Mouse (Mus musculus): ENCODE results near the gene Olfr270. TPM values are rescaled to one million over a fixed set of nuclear protein-coding genes. Genes with fewer than 3 reads are reported as not detected.
A peak's percentile ranks its signal among the peaks of the same experiment; 100 is the strongest.

The Olfr270 gene
- not detected for total RNA-seq (2021)

GRCm38 (mm10) chr4:52964247-52964646 lies at the start of gene Olfr270:
Olfr270 (plus strand) TSS chr4:52964547.
- DNase-seq = no peak
- intact Hi-C loops (cut with DNase I) = no loop called here

- intact Hi-C loops (cut with DNase I) = no loop called here
- no peak for DNase-seq
Measured at GRCm38 (mm10) chr4:52916659-52917310, 47.6 kb upstream of the Olfr270 start.

- intact Hi-C loops (cut with DNase I) = no loop called here
- no peak for DNase-seq
Measured at GRCm38 (mm10) chr4:52917311-52917688, 47.0 kb upstream of the Olfr270 start.

GRCm38 (mm10) chr4:52919078-52919477 lies 45.3 kb upstream of the Olfr270 start, which contains the start of gene Olfr272:
Olfr272 (minus strand) TSS chr4:52919178.
- no peak for DNase-seq
- intact Hi-C loops (cut with DNase I) = no loop called here

- intact Hi-C loops (cut with DNase I) = no loop called here
- no peak for DNase-seq
Measured at GRCm38 (mm10) chr4:52930480-52930879, 33.9 kb upstream of the Olfr270 start.

- intact Hi-C loops (cut with DNase I) = no loop called here
- no peak for DNase-seq
Measured at GRCm38 (mm10) chr4:52946665-52947064, 17.7 kb upstream of the Olfr270 start.

- DNase-seq = no peak
- intact Hi-C loops (cut with DNase I) = no loop called here
Measured at GRCm38 (mm10) chr4:52949005-52949404, 15.3 kb upstream of the Olfr270 start.

- peak; percentile 7 to 19 for DNase-seq
- intact Hi-C loops (cut with DNase I) = no loop called here
Measured at GRCm38 (mm10) chr4:52958693-52959092, 5.7 kb upstream of the Olfr270 start.

- DNase-seq = peak in 1 of 2 experiments; percentile 18
- intact Hi-C loops (cut with DNase I) = no loop called here
Measured at GRCm38 (mm10) chr4:52985216-52985615, 20.9 kb downstream of the Olfr270 start.

GRCm38 (mm10) chr4:52986266-52986665 lies 21.9 kb downstream of the Olfr270 start:
- intact Hi-C loops (cut with DNase I) = no loop called here
- DNase-seq = no peak

GRCm38 (mm10) chr4:52989248-52989647 lies 24.9 kb downstream of the Olfr270 start, which contains the start of gene Nipsnap3a:
Nipsnap3a (plus strand) TSS chr4:52989272.
- no peak for DNase-seq
- intact Hi-C loops (cut with DNase I) = no loop called here

GRCm38 (mm10) chr4:52999449-52999848 lies 35.1 kb downstream of the Olfr270 start:
- intact Hi-C loops (cut with DNase I) = no loop called here
- DNase-seq = no peak

GRCm38 (mm10) chr4:53000154-53000553 lies 35.8 kb downstream of the Olfr270 start:
- no peak for DNase-seq
- intact Hi-C loops (cut with DNase I) = loop anchor here (10.0 kb wide), 1 partner anchor 275 kb away; no protein-coding TSS in a partner anchor

- intact Hi-C loops (cut with DNase I) = loop anchor here (10.0 kb wide), 1 partner anchor 284 kb away; no protein-coding TSS in a partner anchor
- DNase-seq = no peak
Measured at GRCm38 (mm10) chr4:53009183-53009582, 44.8 kb downstream of the Olfr270 start.

- no peak for DNase-seq
- intact Hi-C loops (cut with DNase I) = loop anchor here (10.0 kb wide), 1 partner anchor 285 kb away; no protein-coding TSS in a partner anchor
Measured at GRCm38 (mm10) chr4:53009871-53010270, 45.5 kb downstream of the Olfr270 start.

GRCm38 (mm10) chr4:53011732-53012361 lies 47.5 kb downstream of the Olfr270 start, which contains the start of gene Nipsnap3b:
Nipsnap3b (plus strand) TSS chr4:53011880.
- intact Hi-C loops (cut with DNase I) = no loop called here
- peak; percentile 96 to 97 for DNase-seq

- intact Hi-C loops (cut with DNase I) = no loop called here
- DNase-seq = no peak
Measured at GRCm38 (mm10) chr4:53014421-53014820, 50.1 kb downstream of the Olfr270 start.

GRCm38 (mm10) chr4:53015024-53015423 lies 50.7 kb downstream of the Olfr270 start:
- intact Hi-C loops (cut with DNase I) = no loop called here
- no peak for DNase-seq

GRCm38 (mm10) chr4:53018392-53018791 lies 54.0 kb downstream of the Olfr270 start:
- intact Hi-C loops (cut with DNase I) = no loop called here
- DNase-seq = no peak

All from heart, postnatal 10 days (tissue).